Mouse (Mus musculus) kidney, adult 2 months (tissue): Measurements from ENCODE around the gene Zfp27.

Experiments used
- CTCF ChIP-seq: fragments of 200-500 bp; conservative IDR thresholded peaks from 2 replicates; pipeline ENCODE4 v1.5.1; 2011; ENCODE audit warnings: low read depth, mild to moderate bottlenecking, control low read depth, low read length, moderate library complexity, mixed read lengths; ENCODE audit not compliant: insufficient read depth, insufficient read length
- POLR2A ChIP-seq: fragments of 200-500 bp; IDR thresholded peaks from one replicate; pipeline ENCODE4 v1.6.1; 2011; ENCODE audit warnings: low read depth, low read length, control low read depth

DNA sequence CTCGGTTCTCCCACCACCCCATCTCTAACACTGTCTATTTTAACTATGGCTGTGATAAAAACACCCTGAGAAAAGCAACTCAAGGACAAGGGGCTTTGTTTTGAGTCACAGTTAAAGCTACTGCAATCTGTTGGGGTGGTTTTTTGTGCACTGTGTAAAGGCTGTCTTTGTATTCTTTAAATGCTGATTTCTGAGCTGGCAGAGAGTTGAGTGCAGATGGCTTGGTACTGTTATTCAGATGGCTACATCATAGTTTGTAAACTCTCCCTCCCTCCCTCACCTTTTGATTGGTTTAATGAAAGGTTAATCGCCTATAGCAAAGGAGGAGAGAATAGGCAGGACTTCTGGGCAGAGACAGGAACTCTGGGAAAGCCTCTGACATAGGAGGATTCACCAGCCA lies 37.8 kb upstream of the Zfp27 start:
- no peak for TF ChIP-seq CTCF
- TF ChIP-seq POLR2A = no peak
